In genomic region chr14:61367290-61367689, GRCm38 (mm10) we compare ENCODE assay signal across 21 mouse cellular contexts. TPM values are rescaled to one million over a fixed set of nuclear protein-coding genes. Genes with fewer than 3 reads are reported as not detected.
DNase-seq lines count a peak whose midpoint lies in the region; ATAC-seq lines count a peak whose summit lies in the region.
"Had no signal": no experiment of that assay in that cellular context is flagged by ENCODE, and none has a peak within 500 bp of the region (broad histone marks: within the 10 kb centered on the region; RNA-seq: fewer than 3 reads in every experiment).

No protein-coding gene starts in this region.

- no peak overlapping the region for H3K4me2 ChIP-seq in forebrain, embryonic 16.5 days (ENCODE audit: low read length)
- H3K4me2 ChIP-seq in forebrain, embryonic 11.5 days (ENCODE audit: low read depth, low read length, severe bottlenecking): no peak overlapping the region
- H3K4me2 ChIP-seq: embryonic facial prominence, embryonic 13.5 days; heart, embryonic 13.5 days; hindbrain, embryonic 12.5 days; stomach, embryonic 15.5 days had no signal

- H3K36me3 ChIP-seq in forebrain, embryonic 16.5 days (ENCODE audit: control insufficient read depth, insufficient read depth): peaks cover 23% of the 10 kb centered on the region
- no peaks in the 10 kb centered on the region; the same call in 1 of the 2 replicates for H3K36me3 ChIP-seq in forebrain, embryonic 11.5 days (ENCODE audit: control insufficient read depth, insufficient read depth, low read length)

- peak; percentile 61; the same call in 1 of the 2 replicates for ATAC-seq in forebrain, embryonic 16.5 days
- ATAC-seq in forebrain, embryonic 11.5 days (replicated peaks; ENCODE audit: low FRiP score): no peak
- ATAC-seq: midbrain, embryonic 16.5 days had no signal

- DNase-seq in cerebellum, adult 9-10 months: peak; percentile 31
- no peak for DNase-seq in cerebellum, adult 11 months
- no peak for DNase-seq in forebrain, embryonic 11.5 days (ENCODE audit: low spot score)
- DNase-seq in layer of hippocampus, adult 9-11 months: peak; percentile 24
- DNase-seq in layer of hippocampus, postnatal 36 days: no peak
- DNase-seq in kidney, postnatal 14 days: no peak
- DNase-seq: adrenal gland, postnatal 14 days; embryo, embryonic 11 days; gastrocnemius, postnatal 36 days; heart, adult 2 months; heart, postnatal 14 days; kidney, adult 18-20 months; thymus, adult 18-20 months; thymus, postnatal 4 days had no signal

- H3K4me3 ChIP-seq in forebrain, embryonic 16.5 days (replicated peaks; ENCODE audit: low read length): no peak overlapping the region
- H3K4me3 ChIP-seq in forebrain, embryonic 11.5 days (ENCODE audit: low read depth, low read length): no peak overlapping the region
- H3K4me3 ChIP-seq: embryonic facial prominence, embryonic 13.5 days; heart, adult 2 months; heart, embryonic 13.5 days; hindbrain, embryonic 12.5 days; stomach, embryonic 15.5 days had no signal

- WGBS in forebrain, embryonic 16.5 days: 74% methylated on average over 2 of the region's 2 CpGs
- 93% methylated on average over 2 of the region's 2 CpGs for WGBS in forebrain, embryonic 11.5 days

- no peaks in the 10 kb centered on the region for H3K9me3 ChIP-seq in forebrain, embryonic 16.5 days (ENCODE audit: control insufficient read depth, low read length)
- H3K9me3 ChIP-seq in forebrain, embryonic 11.5 days (ENCODE audit: control insufficient read depth, low read length): no peaks in the 10 kb centered on the region
- H3K9me3 ChIP-seq: embryonic facial prominence, embryonic 13.5 days; heart, embryonic 13.5 days; hindbrain, embryonic 12.5 days; stomach, embryonic 15.5 days had no signal

- H3K4me1 ChIP-seq in forebrain, embryonic 16.5 days (replicated peaks; ENCODE audit: control insufficient read depth, insufficient read depth, low read length): peaks cover 3% of the 10 kb centered on the region; the same call in 1 of the 2 replicates
- H3K4me1 ChIP-seq in forebrain, embryonic 11.5 days (replicated peaks; ENCODE audit: control insufficient read depth, insufficient read depth, low read length): no peaks in the 10 kb centered on the region
- H3K4me1 ChIP-seq: embryonic facial prominence, embryonic 13.5 days; heart, embryonic 13.5 days; hindbrain, embryonic 12.5 days; stomach, embryonic 15.5 days had no signal

- no peaks in the 10 kb centered on the region for H3K27me3 ChIP-seq in forebrain, embryonic 16.5 days (replicated peaks; ENCODE audit: control insufficient read depth, insufficient read depth, low read length)
- H3K27me3 ChIP-seq in forebrain, embryonic 11.5 days (ENCODE audit: control insufficient read depth, insufficient read depth, low read length): no peaks in the 10 kb centered on the region
- H3K27me3 ChIP-seq: embryonic facial prominence, embryonic 13.5 days; heart, embryonic 13.5 days; hindbrain, embryonic 12.5 days; stomach, embryonic 15.5 days had no signal

- no peak overlapping the region for H3K27ac ChIP-seq in forebrain, embryonic 16.5 days (ENCODE audit: low read length)
- no peak overlapping the region for H3K27ac ChIP-seq in forebrain, embryonic 11.5 days (ENCODE audit: low read depth, low read length)
- H3K27ac ChIP-seq: embryonic facial prominence, embryonic 13.5 days; heart, adult 2 months; heart, embryonic 13.5 days; hindbrain, embryonic 12.5 days; macrophage; stomach, embryonic 15.5 days had no signal

- no peak overlapping the region for H3K9ac ChIP-seq in forebrain, embryonic 16.5 days (replicated peaks; ENCODE audit: low read depth, low read length)
- no peak overlapping the region for H3K9ac ChIP-seq in forebrain, embryonic 11.5 days (ENCODE audit: low read length)
- H3K9ac ChIP-seq: embryonic facial prominence, embryonic 13.5 days; heart, embryonic 13.5 days; hindbrain, embryonic 12.5 days; stomach, embryonic 15.5 days had no signal

RNA-seq across cellular contexts. Expression of gene Ebpl, which starts 7.1 kb away (rescaled TPM):
- 9.7 and 10.3 TPM in 2 replicates for polyA plus RNA-seq in forebrain, embryonic 16.5 days (2015; fragmentation: Nextera tagmentation; extraction: Ambion mirVana)
- 9.2 and 9.4 TPM in 2 replicates for polyA plus RNA-seq in forebrain, embryonic 11.5 days (2014; fragmentation: Nextera tagmentation; extraction: Ambion mirVana)
- total RNA-seq in layer of hippocampus, postnatal 36 days (2021): 1 to 10 TPM; 5.3 to 6.3 TPM

RNA-seq across cellular contexts. Expression of gene Arl11, which starts 57.7 kb away (rescaled TPM):
- polyA plus RNA-seq in forebrain, embryonic 16.5 days (2015; fragmentation: Nextera tagmentation; extraction: Ambion mirVana): 0.24 and 0.39 TPM in 2 replicates
- 0.29 TPM in 2 replicates for polyA plus RNA-seq in forebrain, embryonic 11.5 days (2014; fragmentation: Nextera tagmentation; extraction: Ambion mirVana)
- total RNA-seq in layer of hippocampus, postnatal 36 days (2021): under 1 TPM; 0.22 to 0.68 TPM

Comparison
In these comparisons a context has a peak if more than half of its experiments do, and no peak if none do; other contexts are left out.
1. DNase-seq: peak in cerebellum, adult 9-10 months (single experiment) and layer of hippocampus, adult 9-11 months (single experiment); none in cerebellum, adult 11 months (single experiment), forebrain, embryonic 11.5 days (single experiment), layer of hippocampus, postnatal 36 days (0 of 2) and kidney, postnatal 14 days (single experiment).